In genomic region chr5:121183269-121183668, GRCm38 (mm10) we compare ENCODE assay signal across 32 mouse cellular contexts. TPM values are rescaled to one million over a fixed set of nuclear protein-coding genes. Genes with fewer than 3 reads are reported as not detected.
A peak's percentile ranks its signal among the peaks of the same experiment; 100 is the strongest.
DNase-seq lines count a peak whose midpoint lies in the region; ATAC-seq and TF ChIP-seq lines count a peak whose summit lies in the region.
"Had no signal": no experiment of that assay in that cellular context is flagged by ENCODE, and none has a peak within 500 bp of the region (broad histone marks: within the 10 kb centered on the region; RNA-seq: fewer than 3 reads in every experiment).

No protein-coding gene starts in this region.

- H3K9ac ChIP-seq in neural tube, embryonic 13.5 days = no peak overlapping the region
- H3K9ac ChIP-seq: embryonic facial prominence, embryonic 13.5 days; forebrain, embryonic 15.5 days; hindbrain, embryonic 13.5 days; limb, embryonic 15.5 days; liver, embryonic 14.5 days; lung, embryonic 14.5 days; neural tube, embryonic 15.5 days had no signal

- DNase-seq in cerebellum, adult 2 months = no peak
- no peak for DNase-seq in cerebellum, postnatal 4 days (ENCODE audit: low spot score in 2 of 2)
- DNase-seq in neural tube, embryonic 10.5 days (ENCODE audit: extremely low spot score, low spot score) = no peak
- DNase-seq in retina, embryonic 14.5 days (ENCODE audit: low spot score) = peak; percentile 52
- no peak for DNase-seq in kidney, postnatal 4 days
- no peak for DNase-seq in urinary bladder, adult 2 months (ENCODE audit: low spot score)
- DNase-seq: adrenal gland, postnatal 10 days; cerebellum, adult 11 months; cerebellum, adult 9-11 months; gastrocnemius, postnatal 25 days; heart, adult 11 months; heart, postnatal 4 days; kidney, adult 9 months; kidney, postnatal 14 days; layer of hippocampus, postnatal 36 days; lung, embryonic 14.5 days; lung, postnatal 14 days; right cerebral cortex, adult 18-20 months; thymus, adult 2 months; thymus, postnatal 4 days had no signal

- H3K4me2 ChIP-seq in neural tube, embryonic 13.5 days = no peak overlapping the region
- H3K4me2 ChIP-seq: embryonic facial prominence, embryonic 13.5 days; forebrain, embryonic 15.5 days; hindbrain, embryonic 13.5 days; limb, embryonic 15.5 days; lung, embryonic 14.5 days; midbrain, embryonic 11.5 days; neural tube, embryonic 15.5 days had no signal

- 35% methylated on average over 9 of the region's 9 CpGs for WGBS in cerebellum, adult 2 months
- WGBS in neural tube, embryonic 13.5 days = 34% methylated on average over 9 of the region's 9 CpGs

- no peaks in the 10 kb centered on the region; the same call in 1 of the 2 replicates for H3K36me3 ChIP-seq in neural tube, embryonic 13.5 days
- H3K36me3 ChIP-seq: embryonic facial prominence, embryonic 13.5 days; forebrain, embryonic 15.5 days; hindbrain, embryonic 13.5 days; limb, embryonic 15.5 days; neural tube, embryonic 15.5 days had no signal

- H3K27me3 ChIP-seq in cerebellum, adult 2 months (ENCODE audit: control insufficient read depth, insufficient read depth, low read length) = no peaks in the 10 kb centered on the region
- no peaks in the 10 kb centered on the region for H3K27me3 ChIP-seq in neural tube, embryonic 13.5 days
- H3K27me3 ChIP-seq: embryonic facial prominence, embryonic 13.5 days; forebrain, embryonic 15.5 days; hindbrain, embryonic 13.5 days; limb, embryonic 15.5 days; neural tube, embryonic 15.5 days had no signal

- H3K4me3 ChIP-seq in cerebellum, adult 2 months (replicated peaks; ENCODE audit: insufficient read depth, low read depth, low read length) = no peak overlapping the region
- H3K4me3 ChIP-seq in neural tube, embryonic 13.5 days = no peak overlapping the region
- H3K4me3 ChIP-seq: embryonic facial prominence, embryonic 13.5 days; forebrain, embryonic 10.5 days; forebrain, embryonic 15.5 days; hindbrain, embryonic 13.5 days; limb, embryonic 10.5 days; limb, embryonic 15.5 days; neural tube, embryonic 15.5 days had no signal

- H3K4me1 ChIP-seq in cerebellum, adult 2 months (ENCODE audit: control insufficient read depth, insufficient read depth, low read length) = peaks cover 50% of the 10 kb centered on the region
- H3K4me1 ChIP-seq in neural tube, embryonic 13.5 days (replicated peaks) = peaks cover 79% of the 10 kb centered on the region

- H3K27ac ChIP-seq in cerebellum, adult 2 months (ENCODE audit: insufficient read depth, low read length) = peak overlapping the region; percentile 34; the same call in 1 of the 2 replicates
- H3K27ac ChIP-seq in neural tube, embryonic 13.5 days (replicated peaks) = 0 out of 2 replicates have a peak overlapping the region, but pooled peaks have one; percentile 23
- H3K27ac ChIP-seq: embryonic facial prominence, embryonic 13.5 days; forebrain, embryonic 10.5 days; forebrain, embryonic 15.5 days; limb, embryonic 10.5 days; limb, embryonic 15.5 days; liver, embryonic 14.5 days; neural tube, embryonic 15.5 days had no signal

- no peak for TF ChIP-seq CTCF in cerebellum, adult 2 months (IDR thresholded peaks at IDR 0.05; ENCODE audit: borderline replicate concordance, insufficient read depth, low read depth, low read length)

- H3K9me3 ChIP-seq in neural tube, embryonic 13.5 days = no peaks in the 10 kb centered on the region
- H3K9me3 ChIP-seq: embryonic facial prominence, embryonic 13.5 days; forebrain, embryonic 10.5 days; forebrain, embryonic 15.5 days; heart, embryonic 10.5 days; hindbrain, embryonic 13.5 days; limb, embryonic 10.5 days; limb, embryonic 15.5 days; neural tube, embryonic 15.5 days had no signal

- no peak for ATAC-seq in neural tube, embryonic 13.5 days (ENCODE audit: low read depth)
- ATAC-seq: forebrain, embryonic 15.5 days; intestine, postnatal 0 days had no signal

- TF ChIP-seq POLR2A in cerebellum, adult 2 months (IDR thresholded peaks at IDR 0.05; ENCODE audit: borderline replicate concordance, insufficient read depth, low read length) = no peak

RNA-seq across cellular contexts. Expression of gene Ptpn11, which starts 7.9 kb away (rescaled TPM):
- 89.0 and 91.8 TPM in 2 replicates for polyA plus RNA-seq in cerebellum, adult 2 months (2012; rRNA removed)
- 17.2 and 19.4 TPM in 2 replicates for polyA plus RNA-seq in neural tube, embryonic 13.5 days (2015; fragmentation: Nextera tagmentation; extraction: Ambion mirVana)
- 40.0 and 56.5 TPM in 2 replicates for polyA plus RNA-seq in urinary bladder, adult 2 months (2012; rRNA removed)

RNA-seq across cellular contexts. Expression of gene Rpl6, which starts 21.0 kb away (rescaled TPM):
- polyA plus RNA-seq in cerebellum, adult 2 months (2012; rRNA removed) = 363 and 400 TPM in 2 replicates
- polyA plus RNA-seq in neural tube, embryonic 13.5 days (2015; fragmentation: Nextera tagmentation; extraction: Ambion mirVana) = 425 and 431 TPM in 2 replicates
- polyA plus RNA-seq in urinary bladder, adult 2 months (2012; rRNA removed) = 889 and 965 TPM in 2 replicates

RNA-seq across cellular contexts. Expression of gene Hectd4, which starts 36.8 kb away (rescaled TPM):
- polyA plus RNA-seq in cerebellum, adult 2 months (2012; rRNA removed) = 81.2 and 86.4 TPM in 2 replicates
- 14.7 and 17.3 TPM in 2 replicates for polyA plus RNA-seq in neural tube, embryonic 13.5 days (2015; fragmentation: Nextera tagmentation; extraction: Ambion mirVana)
- polyA plus RNA-seq in urinary bladder, adult 2 months (2012; rRNA removed) = 11.8 and 13.2 TPM in 2 replicates
